Mouse (Mus musculus) midbrain, postnatal 0 days (tissue): ENCODE results near the gene Tlr4. TPM values are rescaled to one million over a fixed set of nuclear protein-coding genes. Genes with fewer than 3 reads are reported as not detected.

Experiments
- ATAC-seq: fragments of 200-750 bp; cut with Nextera tagmentation; 2 replicates; pipeline ENCODE4 v1.8.0; 2017; ENCODE audit warnings: moderate number of reproducible peaks, mild to moderate bottlenecking, moderate TSS enrichment, moderate library complexity; ENCODE audit not compliant: low FRiP score
- DNase-seq: peaks from one replicate; pipeline ENCODE4 v3.0.0-alpha.2; 2015; ENCODE audit warnings: low spot score
- H3K27ac ChIP-seq: fragments of 300-500 bp; sonication (generic); 2 replicates; pipeline ENCODE4 v1.5.1; 2014; ENCODE audit warnings: low read depth, mild to moderate bottlenecking, low read length, mixed read lengths
- H3K27me3 ChIP-seq: fragments of 300-500 bp; sonication (generic); 2 replicates; pipeline ENCODE4 v1.6.1; 2014; ENCODE audit warnings: low read length, control low read depth, mixed read lengths; ENCODE audit not compliant: insufficient read depth
- H3K36me3 ChIP-seq: fragments of 300-500 bp; sonication (generic); 2 replicates; pipeline ENCODE4 v1.6.1; 2014; ENCODE audit warnings: low read length, control low read depth, mixed read lengths; ENCODE audit not compliant: insufficient read depth
- H3K4me1 ChIP-seq: fragments of 300-500 bp; sonication (generic); 2 replicates; pipeline ENCODE4 v1.6.1; 2014; ENCODE audit warnings: mild to moderate bottlenecking, control low read depth, antibody characterized with exemption, low read length, mixed read lengths; ENCODE audit not compliant: insufficient read depth
- H3K4me2 ChIP-seq: fragments of 300-500 bp; sonication (generic); 2 replicates; pipeline ENCODE4 v1.6.1; 2014; ENCODE audit warnings: low read depth, mild to moderate bottlenecking, low read length, mixed read lengths; ENCODE audit not compliant: poor library complexity, severe bottlenecking
- H3K4me3 ChIP-seq: fragments of 300-500 bp; sonication (generic); 2 replicates; pipeline ENCODE4 v1.5.1; 2014; ENCODE audit warnings: low read depth, mild to moderate bottlenecking, low read length, moderate library complexity
- H3K9ac ChIP-seq: fragments of 300-500 bp; sonication (generic); replicated peaks from 2 replicates; pipeline ENCODE4 v1.6.1; 2014; ENCODE audit warnings: mild to moderate bottlenecking, low read length, moderate library complexity, mixed read lengths; ENCODE audit not compliant: poor library complexity, severe bottlenecking
- H3K9me3 ChIP-seq: fragments of 300-500 bp; sonication (generic); 2 replicates; pipeline ENCODE4 v1.6.1; 2016; ENCODE audit warnings: low read length, control low read depth
- CTCF ChIP-seq: IDR thresholded peaks from 2 replicates; pipeline ENCODE4 v1.5.1; 2016; ENCODE audit warnings: antibody characterized with exemption, mild to moderate bottlenecking
- WGBS: fragments of 180-500 bp; shearing (Covaris S2); extraction: QIAGEN DNeasy Blood & Tissue Kit; methylation state at CpG from one replicate; pipeline ENCODE4 v1.1.7; 2014; 5-methylcytosine and 5-hydroxymethylcytosine counted together
- polyA plus RNA-seq: library from polyadenylated mRNA; unstranded; fragments of >200 nt; fragmentation: Nextera tagmentation; extraction: Ambion mirVana; gene quantifications from 2 replicates; pipeline ENCODE4 v1.2.1, GENCODE M21; 2015
- total RNA-seq: library from RNA; depleted of rRNA; stranded (reverse); fragments of >200 nt; gene quantifications from 2 replicates; pipeline ENCODE4 v1.2.3, GENCODE M21; 2014

Tlr4 gene
- total and polyA plus RNA-seq, 2 experiments from 2014 or later: 0.39 to 1.8 TPM

DNA sequence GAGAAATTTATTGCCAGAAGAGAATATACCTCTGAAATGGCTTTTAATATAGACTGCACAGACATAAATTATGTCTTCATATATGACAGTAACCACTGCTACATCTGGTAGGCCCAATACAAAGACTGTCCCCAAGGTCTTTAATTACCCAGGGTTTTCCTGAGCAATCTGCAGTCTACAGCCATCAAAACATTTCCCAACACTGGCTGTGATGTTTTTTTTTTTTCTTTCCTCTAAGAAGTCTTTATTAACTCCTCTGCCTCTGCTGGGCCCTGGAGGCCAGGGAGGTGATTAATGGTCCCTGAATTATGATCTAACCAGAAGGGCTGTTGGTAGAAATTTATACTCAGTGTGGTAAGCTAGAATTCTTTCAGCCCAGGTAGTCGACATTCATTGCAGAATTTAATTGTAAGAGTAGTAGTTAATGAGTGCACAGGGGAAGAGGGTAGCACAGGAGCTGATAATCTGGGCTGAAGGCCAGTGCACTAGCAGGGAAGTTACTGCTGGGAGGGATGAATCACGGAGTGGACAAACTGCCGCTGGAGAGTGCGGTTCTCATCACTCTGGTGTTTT lies 111.2 kb downstream of the Tlr4 start:
- DNase-seq (no peak), ATAC-seq (no peak)
- 66% methylated on average over 4 of the region's 4 CpGs for WGBS
- TF ChIP-seq CTCF: no peak
- no peak overlapping the region for H3K4me2 ChIP-seq
- no peak overlapping the region for H3K9ac ChIP-seq
- H3K36me3 ChIP-seq: no peaks in the 10 kb centered on the region
- no peaks in the 10 kb centered on the region for H3K27me3 ChIP-seq
- no peak overlapping the region for H3K4me3 ChIP-seq
- H3K9me3 ChIP-seq: no peaks in the 10 kb centered on the region
- no peaks in the 10 kb centered on the region for H3K4me1 ChIP-seq
- H3K27ac ChIP-seq: no peak overlapping the region

DNA sequence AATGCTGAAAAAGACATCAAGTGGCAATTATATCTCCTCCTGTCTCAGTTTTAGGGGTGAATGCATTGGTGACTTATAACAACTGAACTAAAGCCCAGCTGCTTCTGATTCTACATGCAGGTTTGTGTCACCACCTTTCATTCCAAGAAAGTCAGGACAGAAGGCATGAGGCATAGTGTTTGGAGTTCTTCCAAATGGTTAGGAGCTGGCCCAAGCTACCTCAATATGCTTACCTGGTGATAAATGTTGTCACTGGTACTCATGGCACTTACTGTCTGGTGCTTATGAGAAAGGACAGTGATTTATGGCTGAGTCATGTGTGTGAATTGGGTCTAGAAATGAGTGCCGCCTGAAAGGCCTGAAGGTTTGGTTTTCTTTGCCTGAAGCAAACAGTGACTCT lies 114.5 kb downstream of the Tlr4 start:
- Histone ChIP-seq H3K4me1 (no peaks in the 10 kb centered on the region), H3K27ac (no peak overlapping the region), H3K4me3 (no peak overlapping the region), H3K36me3 (no peaks in the 10 kb centered on the region), H3K9ac (no peak overlapping the region), H3K27me3 (no peaks in the 10 kb centered on the region), H3K4me2 (no peak overlapping the region), H3K9me3 (no peaks in the 10 kb centered on the region)
- ATAC-seq (no peak), DNase-seq (no peak)
- TF ChIP-seq CTCF: no peak
- 83% methylated on average over 1 of the region's 1 CpGs for WGBS

DNA sequence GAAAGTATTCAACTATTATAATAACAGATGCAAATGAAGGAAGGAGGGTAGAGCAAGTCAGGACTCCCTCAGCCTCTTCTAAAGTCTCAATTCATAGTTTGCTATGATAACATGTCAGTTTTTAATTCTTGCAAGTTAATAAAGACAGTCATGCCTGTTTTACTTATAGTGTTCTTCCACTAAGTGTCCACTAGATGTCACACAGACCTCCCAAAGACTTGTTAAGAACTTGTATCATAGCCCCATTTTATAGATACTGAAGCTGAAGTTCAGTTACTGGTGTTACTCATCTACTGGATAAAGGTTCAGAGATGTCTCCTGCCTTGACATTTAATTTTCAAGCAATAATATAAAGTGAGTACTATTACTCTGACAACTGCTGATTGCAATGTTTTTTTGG lies 116.3 kb downstream of the Tlr4 start:
- no peaks in the 10 kb centered on the region for H3K36me3 ChIP-seq
- H3K4me2 ChIP-seq: no peak overlapping the region
- no peaks in the 10 kb centered on the region for H3K4me1 ChIP-seq
- no peak for DNase-seq
- no peak overlapping the region for H3K27ac ChIP-seq
- no peaks in the 10 kb centered on the region for H3K9me3 ChIP-seq
- no peaks in the 10 kb centered on the region for H3K27me3 ChIP-seq
- H3K9ac ChIP-seq: no peak overlapping the region
- no peak overlapping the region for H3K4me3 ChIP-seq
- ATAC-seq: no peak
- TF ChIP-seq CTCF: peak; percentile 65

DNA sequence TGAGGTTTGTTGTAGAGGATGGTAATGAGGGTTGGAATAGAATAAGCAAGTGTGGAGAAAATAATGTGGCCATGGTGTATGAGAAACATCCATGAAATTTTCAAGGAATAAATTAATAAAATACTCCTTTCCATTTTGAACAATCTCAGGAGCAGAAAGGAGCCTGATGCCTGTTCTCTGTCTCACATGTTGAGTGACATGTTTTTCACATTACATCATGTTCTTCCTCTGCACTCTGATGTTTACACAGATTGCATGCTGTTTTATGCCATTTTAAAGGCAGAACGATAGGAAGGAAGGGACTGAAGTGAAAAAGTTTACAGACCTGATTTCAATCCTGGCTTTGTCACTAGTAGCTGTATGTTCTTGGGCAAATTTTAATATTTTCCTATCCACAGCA lies 120.3 kb downstream of the Tlr4 start:
- Histone ChIP-seq H3K36me3 (no peaks in the 10 kb centered on the region), H3K27ac (no peak overlapping the region), H3K27me3 (no peaks in the 10 kb centered on the region), H3K9me3 (no peaks in the 10 kb centered on the region), H3K4me2 (no peak overlapping the region), H3K9ac (no peak overlapping the region), H3K4me3 (no peak overlapping the region), H3K4me1 (no peaks in the 10 kb centered on the region)
- no peak for ATAC-seq
- WGBS: 55% methylated on average over 1 of the region's 1 CpGs
- no peak for DNase-seq
- no peak for TF ChIP-seq CTCF

DNA sequence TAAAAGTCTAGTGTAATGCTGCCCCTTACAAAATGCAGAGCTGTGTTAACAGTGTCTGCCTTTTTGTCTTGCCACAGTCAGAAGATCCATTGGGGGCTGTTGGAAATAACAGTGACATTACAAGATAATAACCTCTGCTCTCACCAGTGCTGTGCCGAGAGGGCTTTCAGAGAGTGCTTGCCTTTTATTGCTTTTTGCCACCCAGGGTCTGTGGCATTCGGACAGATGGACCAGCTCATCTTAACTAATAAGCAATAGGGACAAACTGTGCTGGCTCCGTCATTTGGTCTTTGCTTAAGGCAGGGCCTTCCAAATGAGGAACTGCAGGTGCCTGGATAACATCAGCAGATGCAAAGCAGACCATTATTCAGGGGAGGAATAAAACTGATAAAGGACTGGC lies 147.5 kb downstream of the Tlr4 start:
- WGBS: 74% methylated on average over 3 of the region's 3 CpGs
- ATAC-seq (no peak), DNase-seq (no peak)
- Histone ChIP-seq H3K4me2 (no peak overlapping the region), H3K36me3 (no peaks in the 10 kb centered on the region), H3K9me3 (no peaks in the 10 kb centered on the region), H3K27ac (no peak overlapping the region), H3K27me3 (no peaks in the 10 kb centered on the region), H3K4me3 (no peak overlapping the region), H3K9ac (no peak overlapping the region), H3K4me1 (no peaks in the 10 kb centered on the region)
- no peak for TF ChIP-seq CTCF
